Mouse (Mus musculus): ENCODE measurements around the gene Celf6.

- no peak for TF ChIP-seq CTCF (IDR thresholded peaks at IDR 0.05; ENCODE audit: low read depth)
- TF ChIP-seq EP300 (IDR thresholded peaks at IDR 0.05; ENCODE audit: low read depth), result no peak
Observed at GRCm38 (mm10) chr9:59551620-59552031, 26.1 kb upstream of the Celf6 start.
